Mouse (Mus musculus) thymus, adult 2 months (tissue): ENCODE measurements at regions not wholly inside any gene's neighbourhood (a gene's known extent, or its start where the extent isn't known, plus 50 kb on each side); places are given as distances from the start of the nearest gene placed in this dataset.

Experiments used
- DNase-seq: peaks from one replicate; pipeline ENCODE4 v3.0.0; 2021
- H3K27ac ChIP-seq: fragments of 200-500 bp; 2 replicates; pipeline ENCODE4 v1.5.1; 2012; ENCODE audit warnings: low read length, control low read depth; ENCODE audit not compliant: control insufficient read depth, insufficient read depth
- H3K27me3 ChIP-seq: fragments of 200-500 bp; 2 replicates; pipeline ENCODE4 v1.6.1; 2012; ENCODE audit warnings: mild to moderate bottlenecking, low read length, moderate library complexity, mixed read lengths; ENCODE audit not compliant: control insufficient read depth, insufficient read depth
- H3K36me3 ChIP-seq: fragments of 200-500 bp; 2 replicates; pipeline ENCODE4 v1.6.1; 2012; ENCODE audit warnings: mild to moderate bottlenecking, low read length, moderate library complexity; ENCODE audit not compliant: control insufficient read depth, insufficient read depth
- H3K4me1 ChIP-seq: fragments of 200-500 bp; replicated peaks from 2 replicates; pipeline ENCODE4 v1.6.1; 2012; ENCODE audit warnings: low read length; ENCODE audit not compliant: control insufficient read depth, insufficient read depth
- H3K4me3 ChIP-seq: fragments of 200-500 bp; 2 replicates; pipeline ENCODE4 v1.5.1; 2012; ENCODE audit warnings: mild to moderate bottlenecking, low read length, control low read depth, moderate library complexity; ENCODE audit not compliant: control insufficient read depth, insufficient read depth
- CTCF ChIP-seq: fragments of 200-500 bp; IDR thresholded peaks from 2 replicates; pipeline ENCODE4 v1.5.1; 2012; ENCODE audit warnings: mild to moderate bottlenecking, control low read depth, low read length, moderate library complexity, borderline replicate concordance; ENCODE audit not compliant: control insufficient read depth, poor library complexity, insufficient read depth; ENCODE audit errors: extremely low read depth
- POLR2A ChIP-seq: fragments of 200-500 bp; IDR thresholded peaks from 2 replicates; pipeline ENCODE4 v1.6.1; 2012; ENCODE audit warnings: mild to moderate bottlenecking, low read length, control low read depth, moderate library complexity; ENCODE audit not compliant: control insufficient read depth, poor library complexity, insufficient read depth; ENCODE audit errors: extremely low read depth
- WGBS: fragments of 180-500 bp; shearing (Covaris S2); methylation state at CpG from one replicate; pipeline ENCODE4 v1.1.7; 2018; 5-methylcytosine and 5-hydroxymethylcytosine counted together

GRCm38 (mm10) chr13:44642361-44642760, 86.9 kb upstream of the Jarid2 start:
- Histone ChIP-seq H3K36me3 (no peaks in the 10 kb centered on the region), H3K4me3 (no peak overlapping the region), H3K27me3 (no peaks in the 10 kb centered on the region), H3K4me1 (no peaks in the 10 kb centered on the region), H3K27ac (no peak overlapping the region)
- WGBS: 92% methylated on average over 7 of the region's 7 CpGs
- no peak for TF ChIP-seq CTCF
- TF ChIP-seq POLR2A: no peak
- no peak for DNase-seq

GRCm38 (mm10) chr13:44650052-44650451, 79.2 kb upstream of the Jarid2 start:
- H3K4me1 ChIP-seq: peaks cover 4% of the 10 kb centered on the region; the same call in 1 of the 2 replicates
- no peak overlapping the region for H3K4me3 ChIP-seq
- H3K36me3 ChIP-seq: no peaks in the 10 kb centered on the region
- H3K27me3 ChIP-seq: no peaks in the 10 kb centered on the region
- no peak for TF ChIP-seq POLR2A
- no peak for TF ChIP-seq CTCF
- no peak for DNase-seq
- H3K27ac ChIP-seq: no peak overlapping the region
- WGBS: 96% methylated on average over 13 of the region's 13 CpGs

- H3K4me3 ChIP-seq: no peak overlapping the region
- 93% methylated on average over 22 of the region's 22 CpGs for WGBS
- H3K27ac ChIP-seq: no peak overlapping the region
Observed at GRCm38 (mm10) chr13:44651259-44652238, 77.7 kb upstream of the Jarid2 start.

GRCm38 (mm10) chr13:44657905-44658414, 71.3 kb upstream of the Jarid2 start:
- TF ChIP-seq POLR2A: no peak
- TF ChIP-seq CTCF: no peak
- no peak for DNase-seq
- Histone ChIP-seq H3K27me3 (no peaks in the 10 kb centered on the region), H3K27ac (no peak overlapping the region), H3K36me3 (no peaks in the 10 kb centered on the region), H3K4me3 (no peak overlapping the region), H3K4me1 (peaks cover 4% of the 10 kb centered on the region; the same call in 1 of the 2 replicates)
- WGBS: 77% methylated on average over 10 of the region's 10 CpGs

More at GRCm38 (mm10) chr13:44651259-44652238, 77.7 kb upstream of the Jarid2 start:
- no peak for DNase-seq
- TF ChIP-seq POLR2A: no peak
- TF ChIP-seq CTCF: no peak
- Histone ChIP-seq H3K27me3 (no peaks in the 10 kb centered on the region), H3K4me1 (peaks cover 4% of the 10 kb centered on the region; the same call in 1 of the 2 replicates), H3K36me3 (no peaks in the 10 kb centered on the region)

DNA sequence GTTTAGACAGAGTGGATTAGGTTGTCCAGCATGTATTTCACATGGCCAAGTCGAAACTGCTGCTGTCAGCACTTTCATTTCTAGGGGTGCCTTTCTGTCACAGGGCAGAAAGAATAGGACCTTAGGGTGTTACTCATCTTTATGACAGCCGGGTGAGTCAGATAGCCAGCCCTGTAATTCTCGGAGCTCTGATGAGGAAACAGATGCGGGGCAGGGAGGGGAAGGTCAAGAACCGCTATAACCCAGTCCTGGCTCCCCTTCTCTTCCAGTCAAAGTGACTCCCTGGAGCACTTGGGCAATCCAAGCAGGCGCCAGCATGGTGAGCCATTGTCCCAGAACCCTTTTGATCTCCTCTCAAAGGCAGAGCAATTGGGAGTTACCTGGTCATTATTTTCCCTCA, 69.4 kb upstream of the Jarid2 start:
- no peak for DNase-seq
- TF ChIP-seq POLR2A: no peak
- TF ChIP-seq CTCF: no peak
- H3K27ac ChIP-seq: no peak overlapping the region
- no peaks in the 10 kb centered on the region; the same call in 1 of the 2 replicates for H3K4me1 ChIP-seq
- no peaks in the 10 kb centered on the region for H3K27me3 ChIP-seq
- H3K36me3 ChIP-seq: no peaks in the 10 kb centered on the region
- no peak overlapping the region for H3K4me3 ChIP-seq
- WGBS: 74% methylated on average over 6 of the region's 6 CpGs

GRCm38 (mm10) chr13:44663062-44663461, 66.2 kb upstream of the Jarid2 start:
- TF ChIP-seq POLR2A: no peak
- TF ChIP-seq CTCF: no peak
- Histone ChIP-seq H3K4me1 (no peaks in the 10 kb centered on the region; the same call in 1 of the 2 replicates), H3K27me3 (no peaks in the 10 kb centered on the region), H3K27ac (no peak overlapping the region), H3K36me3 (no peaks in the 10 kb centered on the region), H3K4me3 (no peak overlapping the region)
- no peak for DNase-seq
- WGBS: 90% methylated on average over 11 of the region's 11 CpGs
